Mouse (Mus musculus) cortical plate, adult 2 months (tissue): ENCODE measurements around the gene Mlst8.

Experiments
- CTCF ChIP-seq: fragments of 200-500 bp; IDR thresholded peaks from 2 replicates; pipeline ENCODE4 v1.5.1; 2011; ENCODE audit warnings: mild to moderate bottlenecking, control low read depth, low read length; ENCODE audit not compliant: insufficient read depth; ENCODE audit errors: extremely low read depth
- POLR2A ChIP-seq: fragments of 200-500 bp; IDR thresholded peaks from 2 replicates; pipeline ENCODE4 v1.6.1; 2011; ENCODE audit warnings: mild to moderate bottlenecking, low read length, control low read depth; ENCODE audit not compliant: insufficient read depth; ENCODE audit errors: extremely low read depth

DNA sequence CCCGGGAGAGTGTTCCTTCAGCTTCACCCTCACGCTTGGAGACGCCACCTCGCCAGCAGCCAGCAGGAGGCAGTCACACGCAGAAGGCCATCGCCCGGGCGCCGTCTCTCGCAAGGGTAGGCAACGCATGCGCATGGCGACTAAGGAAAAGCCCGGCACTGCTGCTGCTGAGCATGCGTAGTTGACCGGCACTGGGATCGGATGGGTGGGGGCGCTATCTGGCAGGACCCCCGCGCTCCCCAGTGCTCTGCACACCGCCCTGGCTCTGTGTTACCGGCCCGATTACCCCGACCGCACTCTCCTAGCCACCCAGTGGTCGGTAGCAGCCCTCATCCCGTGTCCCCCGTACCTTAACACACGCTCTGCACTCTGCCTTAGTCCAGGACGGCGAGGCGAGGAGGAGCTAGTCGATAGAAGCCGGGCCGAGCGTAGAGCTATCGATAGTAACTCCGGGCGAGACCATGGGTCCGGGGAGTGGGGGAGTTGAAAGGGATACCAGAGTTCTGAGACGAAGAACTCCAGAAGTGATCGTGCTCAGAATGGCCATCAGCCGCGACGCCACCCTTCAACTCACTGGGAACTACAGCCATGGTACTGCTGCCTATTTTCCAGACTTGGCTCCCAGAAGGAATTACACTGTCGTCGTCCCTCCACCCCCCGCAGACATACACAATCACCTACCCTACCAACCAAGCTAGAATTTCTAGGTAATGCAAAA, at the start of gene Mlst8:
- TF ChIP-seq CTCF, result peak; percentile 83
- TF ChIP-seq POLR2A, result peak; percentile 77
